Mouse (Mus musculus) cerebellum, adult 2 months (tissue): ENCODE measurements around the gene Cbarp.
"Not testable (repeated sequence)": the region's sequence is repeated elsewhere in the genome, so short reads cannot be mapped to it uniquely, and the experiment has no call there.

Experiments
- CTCF ChIP-seq: fragments of 200-500 bp; IDR thresholded peaks from 2 replicates; pipeline ENCODE4 v1.5.1; 2011; ENCODE audit warnings: low read depth, mild to moderate bottlenecking, control low read depth, low read length, moderate library complexity, borderline replicate concordance; ENCODE audit not compliant: insufficient read depth
- POLR2A ChIP-seq: fragments of 200-500 bp; IDR thresholded peaks from 2 replicates; pipeline ENCODE4 v1.6.1; 2011; ENCODE audit warnings: low read length, control low read depth, borderline replicate concordance; ENCODE audit not compliant: insufficient read depth

- not testable (repeated sequence) for TF ChIP-seq CTCF, POLR2A
These were observed 25.5 kb upstream of the Cbarp start for GRCm38 (mm10) chr10:80166136-80166535.
